Mouse (Mus musculus) lung, adult 18-20 months (tissue): ENCODE results near the gene Ank.

Experiments used
- DNase-seq, 2 experiments: peaks; one replicate each; pipeline ENCODE4 v3.0.0; 2022; ENCODE audit warnings: mixed read lengths in 2 of 2

Gene Ank

DNA sequence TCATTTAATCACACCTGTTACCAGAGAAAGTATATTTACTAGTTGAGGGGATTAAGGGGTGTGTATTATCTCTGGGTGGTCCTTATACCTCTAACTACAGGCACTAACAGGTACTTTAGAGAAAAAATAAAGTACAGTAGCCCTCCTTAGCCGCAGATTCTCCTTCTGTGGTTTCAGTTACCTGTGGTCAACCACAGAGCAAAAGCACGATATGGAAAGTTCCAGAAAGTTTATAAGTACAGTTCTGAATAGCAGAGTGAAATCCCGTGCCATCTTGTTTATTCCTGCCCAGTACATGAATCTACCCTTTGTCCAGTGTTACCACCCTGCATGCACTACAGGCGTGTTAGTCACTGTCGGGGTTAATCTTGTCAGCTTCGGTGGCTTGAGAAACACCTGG, 112.4 kb downstream of the Ank start:
- DNase-seq: no peak

DNA sequence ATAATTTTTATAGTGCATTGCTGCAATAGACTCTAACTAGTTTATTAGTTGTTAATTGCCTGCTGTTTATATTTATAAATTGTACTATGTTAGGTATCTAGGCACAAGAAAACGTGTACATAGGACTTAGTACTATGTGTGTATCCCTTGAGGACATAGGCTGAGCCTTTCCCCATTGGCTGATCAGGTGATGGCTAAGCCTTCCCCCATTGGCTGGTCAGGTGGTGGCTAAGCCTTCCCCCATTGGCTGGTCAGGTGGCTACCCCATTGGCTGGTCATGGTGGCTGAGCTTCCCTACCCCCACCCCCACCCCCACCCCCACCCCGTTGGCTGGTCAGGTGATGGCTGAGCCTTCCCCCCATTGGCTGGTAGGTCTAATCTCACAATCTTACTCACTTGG, 113.4 kb downstream of the Ank start:
- no peak for DNase-seq

DNA sequence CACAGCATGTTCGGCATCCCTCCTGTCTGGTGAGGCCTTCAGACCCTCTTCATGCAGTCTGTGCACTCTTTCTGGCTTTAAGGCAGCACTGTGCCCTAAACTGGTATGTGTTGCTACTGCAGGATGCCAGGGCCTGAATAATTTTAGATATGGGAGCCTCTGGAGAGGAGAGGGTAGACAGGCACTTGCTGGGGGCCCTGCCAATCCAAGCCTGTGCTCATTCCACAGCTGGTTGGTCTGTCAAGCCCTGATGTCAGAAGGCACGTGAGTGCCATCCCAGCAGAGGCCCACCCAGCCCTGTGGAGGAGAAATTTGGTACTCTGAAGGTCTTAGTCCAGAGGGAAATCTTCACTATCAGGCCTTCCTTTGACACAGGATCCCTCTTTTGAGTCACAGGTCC, 114.3 kb downstream of the Ank start:
- DNase-seq: no peak

DNA sequence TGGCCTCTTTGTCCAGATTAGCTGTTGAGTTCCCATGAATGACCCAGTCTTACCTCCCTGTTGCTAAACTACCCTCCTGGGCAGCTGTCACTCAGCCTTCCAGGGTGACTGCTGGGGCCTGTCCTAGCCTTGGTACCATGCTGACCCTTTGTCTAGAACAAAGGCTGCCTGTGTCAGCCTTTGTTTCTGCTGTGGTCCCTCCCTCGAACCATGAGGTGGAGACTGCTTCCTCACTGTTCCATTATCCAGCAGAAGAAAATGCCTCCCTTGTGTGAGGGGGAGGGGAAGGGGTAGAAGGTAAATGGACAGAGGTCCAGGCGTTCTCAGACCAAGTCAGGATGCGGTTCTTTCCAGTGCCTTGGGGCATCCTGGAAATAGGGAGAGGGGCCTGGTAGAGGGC, 115.2 kb downstream of the Ank start:
- no peak for DNase-seq

DNA sequence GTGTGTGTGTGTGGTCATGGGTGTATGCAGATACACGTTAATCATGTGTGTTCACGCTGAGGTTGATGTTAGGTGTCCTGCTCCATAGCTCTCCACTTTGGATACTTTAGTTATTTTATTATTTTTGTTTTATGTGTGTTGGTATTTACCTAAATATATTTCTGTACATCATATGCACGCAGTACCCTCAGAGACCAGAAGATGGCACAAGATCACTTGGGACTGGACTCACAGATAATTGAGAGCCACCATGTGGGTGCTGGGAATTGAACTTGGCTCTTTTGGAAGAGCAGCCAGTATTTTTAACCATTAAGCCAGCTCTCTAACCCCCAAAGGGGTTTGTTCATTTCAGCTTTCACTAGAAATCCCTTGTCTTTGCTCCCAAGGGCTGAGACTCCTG, 116.0 kb downstream of the Ank start:
- no peak for DNase-seq

DNA sequence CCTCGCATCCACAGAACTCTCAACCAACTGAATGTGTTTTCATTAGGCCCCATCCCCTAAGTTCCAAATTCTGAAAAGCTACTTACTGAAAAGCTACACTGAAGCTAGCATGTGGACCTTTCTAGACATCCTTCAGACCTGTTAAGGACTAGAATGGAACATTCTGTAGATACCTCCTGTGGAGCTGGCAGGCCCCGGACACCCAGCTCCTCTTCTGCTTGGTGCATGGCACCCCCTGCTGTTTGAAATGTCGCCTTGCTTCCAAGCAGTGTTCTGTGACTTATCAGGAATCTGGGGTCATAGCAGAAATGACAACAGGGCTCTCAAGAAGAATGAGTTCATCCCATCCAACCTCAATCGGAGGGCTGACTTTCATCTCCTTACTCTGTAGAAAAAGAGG, 116.6 kb downstream of the Ank start:
- peak; percentile 50 to 69 for DNase-seq

DNA sequence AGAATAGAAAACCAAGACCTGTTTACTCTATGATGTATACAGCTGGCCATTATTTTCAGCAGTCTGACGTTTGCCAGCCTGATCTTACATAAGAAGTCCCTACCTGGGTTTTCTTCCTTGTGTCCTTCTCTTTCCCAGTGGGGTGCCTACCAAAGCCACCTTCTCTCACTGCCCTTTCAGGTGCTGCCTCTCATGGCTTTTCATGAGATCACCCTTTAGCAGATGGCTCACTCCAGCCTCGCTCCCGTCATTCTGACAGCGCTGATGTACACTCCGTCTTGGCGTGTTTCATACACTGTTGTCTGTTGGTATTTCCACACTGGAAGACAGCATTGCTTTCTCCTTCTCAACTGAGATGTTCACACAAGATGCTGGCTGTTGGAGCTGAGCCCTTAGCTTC, 117.1 kb downstream of the Ank start:
- no peak for DNase-seq

DNA sequence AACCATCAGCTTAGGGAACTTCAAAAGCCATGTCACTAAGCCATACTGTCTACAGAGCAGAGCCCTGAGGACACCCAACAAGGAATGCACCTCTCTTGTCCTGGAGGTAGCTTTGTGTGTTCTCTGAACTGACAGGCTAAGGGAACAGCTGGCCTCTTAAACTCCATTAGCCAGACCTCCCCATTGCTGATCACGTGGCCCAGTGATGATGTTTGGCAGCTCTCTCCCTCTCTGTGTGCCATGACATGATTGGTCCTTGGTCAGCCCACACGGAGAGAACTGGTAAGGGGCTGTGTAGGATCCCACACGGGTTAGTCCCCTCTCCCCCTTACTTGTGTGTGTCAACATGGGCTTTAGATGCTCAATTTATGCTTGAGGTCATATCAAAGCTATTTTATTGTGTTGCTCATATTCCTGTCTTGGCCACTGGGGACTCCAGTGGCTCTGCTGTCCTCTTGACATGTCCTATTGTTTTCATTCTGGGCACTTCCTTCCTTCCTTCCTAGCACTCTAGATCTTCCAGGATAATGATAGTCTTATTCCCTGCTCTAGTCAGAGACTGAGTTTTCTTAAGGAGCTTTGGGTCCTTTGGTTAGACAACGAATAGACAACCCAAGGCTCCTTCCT, 119.1 kb downstream of the Ank start:
- no peak for DNase-seq

DNA sequence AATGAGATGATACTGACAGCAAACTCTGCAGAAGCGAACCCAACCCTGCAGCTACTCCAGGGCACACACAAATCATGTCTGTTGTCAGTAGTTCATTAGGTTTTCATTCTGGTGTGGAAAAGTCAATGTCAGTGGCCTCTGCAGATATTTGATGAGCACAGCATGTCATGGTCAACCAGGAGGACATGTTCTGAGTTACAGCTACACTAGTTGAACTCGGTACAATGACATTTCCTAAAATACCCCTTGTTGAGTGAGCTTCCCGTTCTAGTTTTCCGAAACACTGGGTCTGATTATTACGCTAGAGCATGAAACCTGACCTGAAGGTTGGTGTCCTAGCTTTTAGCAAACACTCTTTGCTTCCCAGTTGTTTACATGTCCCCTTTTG, 119.6 kb downstream of the Ank start:
- DNase-seq: no peak

DNA sequence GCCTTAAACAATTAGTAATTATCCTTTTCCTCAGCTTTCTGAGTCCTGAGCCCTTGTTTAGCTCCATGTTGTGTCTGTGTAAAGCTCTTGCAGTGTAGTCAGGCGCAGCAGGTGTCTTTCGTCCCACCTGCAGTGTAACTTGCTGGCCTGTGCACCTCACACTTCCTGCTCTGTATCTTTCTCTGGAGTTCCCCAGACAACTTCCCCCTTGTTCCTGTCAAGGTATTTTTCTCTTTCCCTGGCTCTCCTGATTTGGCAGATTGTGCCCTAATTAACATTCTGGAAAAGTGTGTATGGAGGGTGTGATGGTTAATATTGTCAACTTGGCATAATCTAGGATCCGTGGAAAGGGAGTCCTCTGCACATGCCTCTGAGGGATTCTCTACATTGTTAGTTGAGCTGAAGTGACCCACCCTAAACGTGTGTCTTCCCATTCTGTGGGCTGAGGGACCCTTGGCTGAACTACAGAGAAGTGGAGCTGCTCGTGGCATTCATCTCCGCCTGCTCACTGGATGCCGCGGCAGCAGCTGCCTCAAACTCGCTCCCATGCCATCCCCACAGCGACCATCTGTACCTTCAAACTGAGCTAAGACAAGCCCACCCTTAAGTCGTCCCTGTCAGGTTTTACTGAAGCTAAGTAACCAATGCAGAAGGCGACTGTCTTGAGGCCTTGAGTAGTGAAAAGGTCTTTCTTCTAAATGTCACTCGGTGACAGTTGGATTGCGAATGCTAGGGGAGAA, 121.8 kb downstream of the Ank start:
- no peak for DNase-seq

DNA sequence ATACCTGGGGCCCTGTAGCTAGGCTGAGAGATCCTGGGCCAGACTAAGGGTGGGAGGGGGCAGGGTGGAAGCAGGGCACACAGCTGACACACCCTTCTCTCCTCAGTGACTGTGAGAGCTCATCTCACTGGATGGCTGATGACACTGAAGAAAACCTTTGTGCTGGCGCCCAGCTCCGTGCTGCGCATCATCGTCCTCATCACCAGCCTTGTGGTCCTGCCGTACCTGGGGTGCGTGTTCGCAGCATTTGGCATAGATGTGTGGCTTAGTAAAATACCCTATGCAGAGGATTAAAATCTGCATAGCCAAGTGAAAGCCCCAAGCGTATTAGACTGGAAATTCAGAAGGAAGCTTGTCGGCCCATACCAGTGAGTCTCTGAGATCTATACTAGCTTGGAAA, 124.3 kb downstream of the Ank start:
- DNase-seq: no peak

DNA sequence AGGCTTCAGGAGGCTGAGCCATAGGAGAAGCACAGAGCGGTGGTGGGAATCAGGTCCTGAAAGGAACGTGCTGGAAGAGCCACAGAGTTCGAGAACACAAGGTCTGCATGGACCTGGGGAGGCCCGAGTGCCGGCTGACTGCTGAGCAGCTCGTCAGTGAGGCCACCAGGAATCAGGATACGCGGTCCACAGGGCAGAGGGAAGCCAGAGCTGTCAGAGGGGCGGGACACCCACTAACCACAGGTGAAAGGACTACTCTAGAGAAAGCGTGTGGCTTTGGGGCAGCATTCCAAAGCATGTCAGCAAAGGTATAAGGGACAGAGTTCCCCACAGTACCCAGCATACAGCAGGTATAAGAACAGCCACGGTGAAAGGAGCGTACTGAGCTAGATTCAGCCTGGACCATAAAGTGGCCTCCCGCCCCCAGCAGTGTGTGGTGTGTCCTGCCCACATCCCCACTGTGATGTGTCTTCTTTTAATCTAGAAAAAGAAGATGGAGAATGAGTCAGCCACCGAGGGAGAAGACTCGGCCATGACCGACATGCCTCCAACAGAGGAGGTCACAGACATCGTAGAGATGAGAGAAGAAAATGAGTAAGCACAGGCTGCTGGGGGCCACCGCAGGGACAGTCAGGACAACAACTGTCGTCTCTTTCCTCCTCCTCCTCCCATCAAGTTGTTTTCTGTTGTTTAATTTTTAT, 126.3 kb downstream of the Ank start:
- DNase-seq: no peak

DNA sequence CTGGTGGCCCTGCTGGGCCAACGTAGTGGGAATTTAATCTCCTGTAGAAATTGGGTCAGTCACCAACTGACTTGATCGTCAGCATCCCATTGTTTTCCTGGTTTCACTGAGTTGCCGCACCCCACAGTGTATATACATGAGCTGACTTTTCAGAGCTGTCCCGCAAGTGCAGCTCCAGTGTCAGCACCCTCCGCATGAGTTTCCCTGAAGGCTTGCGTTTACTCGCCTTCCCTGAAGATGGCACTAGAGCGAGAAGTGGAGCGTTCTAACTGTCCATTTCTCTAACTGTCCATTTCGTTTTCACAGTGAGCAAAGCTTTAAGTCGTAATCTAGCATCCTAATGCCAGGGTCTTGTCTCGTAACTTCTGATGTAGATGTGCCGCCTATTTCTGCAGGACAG, 127.2 kb downstream of the Ank start:
- no peak for DNase-seq

DNA sequence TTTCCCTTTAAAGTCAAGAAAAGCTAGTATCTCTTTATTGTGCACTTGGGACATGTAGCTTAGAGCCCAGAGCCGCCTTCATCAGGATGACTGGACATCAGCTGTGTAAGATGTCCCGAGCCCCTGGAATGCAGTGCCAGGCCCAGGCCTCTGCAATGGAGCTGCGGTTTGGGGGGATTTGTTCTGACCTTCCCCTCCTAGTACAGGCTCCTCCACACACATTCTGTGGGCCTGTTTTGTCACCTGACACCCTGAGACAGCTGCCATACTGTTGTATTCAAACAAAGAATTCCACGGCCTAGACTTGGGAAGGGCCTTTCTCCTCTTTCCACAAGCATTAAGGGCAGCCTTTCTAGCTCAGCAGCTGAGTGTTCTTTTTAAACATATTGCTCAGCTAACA, 128.5 kb downstream of the Ank start:
- DNase-seq: no peak

DNA sequence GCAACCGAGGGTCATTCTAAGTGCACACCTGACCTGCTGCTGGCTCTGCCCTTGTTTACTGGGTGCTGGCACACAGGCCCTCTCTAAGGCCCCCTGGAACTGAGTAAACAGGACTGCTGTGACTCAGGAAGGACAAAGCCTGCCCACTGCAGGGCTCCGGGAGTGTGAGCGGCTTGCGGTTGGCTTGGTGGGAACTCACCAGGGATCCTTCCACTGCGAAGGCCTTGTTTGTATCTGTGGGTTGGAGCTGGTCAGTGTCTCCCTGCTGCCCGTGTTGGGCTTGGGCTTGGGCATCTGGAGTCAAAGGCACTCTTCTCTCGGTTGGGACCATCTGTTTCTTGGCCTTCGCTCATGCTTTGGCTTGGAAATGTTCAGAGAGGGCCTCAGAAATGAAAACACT, 129.1 kb downstream of the Ank start:
- DNase-seq: peak; percentile 19 to 25

DNA sequence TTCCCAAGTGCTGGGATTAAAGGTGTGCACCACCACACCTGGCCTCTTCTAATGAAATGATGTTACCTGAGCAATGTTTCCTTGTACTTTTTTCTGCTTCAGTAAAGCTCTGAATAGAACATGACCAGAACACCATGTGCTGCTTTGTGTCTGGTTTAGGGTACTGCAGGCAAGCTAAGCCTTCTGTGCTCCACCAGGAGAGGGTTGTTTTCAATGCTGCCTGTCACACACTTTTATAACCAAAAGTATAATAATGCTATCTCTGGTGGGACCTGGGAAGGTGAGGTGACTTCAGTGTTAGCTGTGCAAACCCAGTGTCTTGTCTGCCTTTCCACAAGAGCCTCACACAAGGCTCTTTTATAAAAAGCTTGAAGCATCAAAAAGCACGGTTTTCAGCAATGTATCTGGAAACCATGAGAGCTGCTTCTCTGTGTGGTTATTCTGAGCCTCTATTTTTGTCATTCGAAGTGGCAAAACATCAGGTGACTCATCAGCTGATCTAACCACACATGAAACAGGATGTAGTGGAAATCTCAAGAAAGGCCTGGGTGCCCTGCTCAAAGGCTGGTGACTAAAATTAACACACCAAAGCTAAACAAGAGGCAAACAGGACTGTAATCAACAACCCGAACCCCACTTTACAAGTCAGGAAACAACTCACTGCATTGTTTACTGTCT, 130.1 kb downstream of the Ank start:
- peak; percentile 26 to 27 for DNase-seq

DNA sequence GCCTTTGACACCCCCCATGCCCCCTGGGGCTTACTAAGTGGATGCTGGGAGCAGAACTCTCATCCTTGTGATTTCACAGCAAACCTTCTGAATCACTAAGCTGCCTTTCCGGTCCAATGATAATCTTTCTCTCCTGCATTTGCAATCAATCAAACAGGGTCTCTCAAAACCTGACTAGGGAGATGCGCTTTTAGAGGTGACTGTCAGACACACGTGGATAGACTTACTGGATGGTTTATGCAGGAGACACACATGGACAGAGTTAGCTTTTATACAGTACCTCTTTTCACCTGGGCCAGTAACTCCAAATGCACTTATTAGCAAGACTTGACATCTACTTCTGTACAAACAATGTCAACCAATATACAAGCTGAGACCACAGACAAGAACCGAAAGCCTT, 131.0 kb downstream of the Ank start:
- DNase-seq: no peak

DNA sequence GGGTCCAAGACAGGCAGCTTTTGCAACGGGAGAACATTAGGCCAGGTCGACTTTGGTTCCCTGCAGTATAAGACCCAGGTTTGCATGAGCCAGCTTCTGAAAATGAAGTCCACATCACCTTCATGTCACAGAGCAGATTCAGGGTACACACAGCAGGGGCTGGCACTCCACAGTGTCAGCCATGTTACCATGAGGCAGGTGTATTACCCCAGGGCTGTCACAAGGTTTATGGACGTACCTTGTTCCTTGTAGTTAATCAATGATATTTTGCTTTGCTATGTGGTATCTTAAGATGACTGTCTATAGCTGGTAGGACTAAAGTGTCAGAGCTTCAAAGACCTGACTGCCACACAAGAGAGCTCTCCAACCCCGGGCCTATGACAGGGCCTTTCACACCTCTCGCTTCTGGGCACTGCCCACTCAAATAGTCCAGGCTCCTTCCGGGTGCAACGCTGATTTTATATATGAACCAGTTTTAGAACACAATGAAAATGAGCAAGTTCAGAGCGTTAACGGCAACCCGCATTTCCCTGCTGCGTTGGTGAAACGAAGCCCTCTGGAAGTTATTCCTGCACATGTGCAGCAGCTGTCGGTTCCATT, 132.4 kb downstream of the Ank start:
- no peak for DNase-seq

DNA sequence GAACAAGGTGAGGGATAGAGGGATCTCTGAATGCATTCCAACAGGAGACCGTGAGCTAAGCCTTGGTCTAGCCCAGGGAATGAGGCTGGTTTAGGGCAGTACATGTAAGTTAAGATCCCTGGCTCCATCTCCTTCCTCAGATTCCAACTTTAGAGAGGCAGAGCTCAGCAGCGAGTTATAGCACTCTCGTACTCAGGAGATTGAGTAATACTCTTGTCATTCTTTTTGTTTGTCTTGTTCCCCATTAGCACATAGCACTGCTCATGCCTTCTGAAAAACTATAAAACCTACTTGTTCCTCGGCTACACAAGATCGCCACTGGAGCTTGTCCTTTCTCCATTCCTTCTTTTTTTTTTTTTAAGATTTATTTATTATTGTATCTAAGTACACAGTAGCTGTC, 134.0 kb downstream of the Ank start:
- no peak for DNase-seq

DNA sequence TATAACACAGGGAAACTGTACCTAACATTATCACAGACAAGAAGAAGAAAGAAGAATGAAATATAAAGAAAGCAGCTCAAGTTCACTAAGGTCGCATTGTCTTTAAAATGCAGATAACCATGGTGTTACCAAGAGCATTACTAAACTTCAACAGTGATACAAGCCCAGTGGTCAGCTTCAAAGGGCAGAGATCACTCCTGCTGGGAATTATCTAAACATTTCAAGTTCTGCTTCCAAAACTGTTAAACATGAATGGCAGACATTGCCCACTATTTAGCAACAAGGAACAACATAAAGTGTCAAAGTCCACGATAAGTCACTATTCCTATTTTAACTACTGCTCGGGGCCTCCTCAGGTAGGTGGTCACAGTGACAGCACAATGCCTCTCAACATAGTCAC, 138.1 kb downstream of the Ank start:
- DNase-seq: no peak

DNA sequence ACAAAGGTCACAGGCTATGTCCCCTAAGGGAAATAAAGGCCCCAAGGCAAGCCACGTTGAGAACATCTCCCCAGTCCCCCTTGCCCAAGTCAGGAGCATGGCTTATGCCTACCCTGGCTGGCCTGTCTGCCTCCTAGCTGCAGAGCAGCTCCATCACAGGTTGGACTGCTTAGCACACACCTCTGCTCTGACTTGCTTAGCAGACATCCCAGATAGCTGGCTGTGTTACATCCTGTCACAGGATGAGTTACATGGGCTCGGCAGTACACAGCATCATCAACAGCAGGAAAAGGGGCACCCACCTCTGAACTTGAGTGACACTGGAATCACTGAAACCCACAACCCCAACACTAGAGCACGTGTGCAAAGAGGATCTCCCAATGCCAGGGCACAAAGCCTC, 138.8 kb downstream of the Ank start:
- no peak for DNase-seq

DNA sequence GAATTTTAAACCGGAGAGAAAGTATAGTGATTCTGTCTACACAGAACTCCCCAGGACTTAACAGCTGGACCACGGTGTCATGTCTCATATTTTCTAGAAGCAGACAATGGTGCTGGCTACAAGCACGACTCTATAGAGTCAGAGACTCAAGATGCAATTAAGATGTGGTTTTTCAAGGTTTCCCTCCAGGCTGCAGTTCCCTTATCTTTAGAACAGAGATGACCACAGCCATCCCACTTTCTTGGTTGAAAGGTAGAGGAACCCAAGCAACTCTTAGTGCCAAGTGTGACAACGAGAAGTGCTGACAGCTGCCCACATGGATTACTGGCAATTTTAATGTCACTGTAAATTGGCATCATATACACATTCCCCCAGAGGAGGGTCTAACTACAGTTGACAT, 143.1 kb downstream of the Ank start:
- no peak for DNase-seq

DNA sequence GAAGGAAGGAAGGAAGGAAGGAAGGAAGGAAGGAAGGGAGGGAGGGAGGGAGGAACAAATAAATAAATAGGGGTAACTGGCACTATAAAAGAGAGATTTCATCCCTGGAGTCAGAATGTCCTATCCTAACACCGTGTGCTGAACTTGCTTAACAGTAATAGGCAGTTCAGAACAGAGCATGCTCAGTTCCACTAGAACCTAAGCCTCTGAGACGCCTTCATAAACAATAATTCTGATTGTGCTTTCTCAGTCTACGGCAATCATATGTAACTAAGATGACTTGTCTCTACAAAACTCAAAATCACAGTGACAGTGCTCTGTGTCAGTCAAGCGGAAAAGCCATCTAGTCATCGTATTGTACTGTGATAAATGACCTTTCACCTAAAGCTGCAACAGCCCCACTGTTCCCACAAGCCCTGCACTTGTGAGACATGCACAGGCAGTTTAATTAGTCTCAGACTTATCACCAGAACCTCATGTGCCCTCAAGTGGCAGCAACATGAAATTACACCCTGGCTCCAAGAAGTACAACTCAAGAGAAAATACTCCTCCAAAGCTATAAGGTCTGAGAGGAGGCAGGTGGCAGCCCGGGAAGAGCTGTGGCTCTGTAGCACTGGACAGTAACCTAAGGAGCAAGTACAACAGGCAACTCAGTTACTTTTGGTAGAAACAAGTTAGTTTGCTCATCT, 146.2 kb downstream of the Ank start:
- DNase-seq: peak; percentile 56
